Mouse (Mus musculus) limb, embryonic 10.5 days (tissue): ENCODE data around the gene Vmn1r107. TPM values are rescaled to one million over a fixed set of nuclear protein-coding genes. Genes with fewer than 3 reads are reported as not detected.
"Not testable (repeated sequence)": the region's sequence is repeated elsewhere in the genome, so short reads cannot be mapped to it uniquely, and the experiment has no call there.

Source experiments
- DNase-seq: peaks from one replicate; pipeline ENCODE4 v3.0.0-alpha.2; 2017; ENCODE audit warnings: low spot score
- H3K27ac ChIP-seq: fragments of 300-500 bp; sonication (generic); 2 replicates; pipeline ENCODE4 v1.5.1; 2016; ENCODE audit warnings: mild to moderate bottlenecking
- H3K27me3 ChIP-seq: fragments of 300-500 bp; sonication (generic); 2 replicates; pipeline ENCODE4 v1.6.1; 2016; ENCODE audit warnings: low read depth, mild to moderate bottlenecking; ENCODE audit not compliant: poor library complexity, severe bottlenecking
- H3K36me3 ChIP-seq: fragments of 300-500 bp; sonication (generic); 2 replicates; pipeline ENCODE4 v1.6.1; 2016; ENCODE audit warnings: mild to moderate bottlenecking, moderate library complexity
- H3K4me1 ChIP-seq: fragments of 300-500 bp; sonication (generic); 2 replicates; pipeline ENCODE4 v1.6.1; 2016
- H3K4me3 ChIP-seq: fragments of 300-500 bp; sonication (generic); 2 replicates; pipeline ENCODE4 v1.5.1; 2016; ENCODE audit warnings: mild to moderate bottlenecking, moderate library complexity
- H3K9me3 ChIP-seq: fragments of 300-500 bp; sonication (generic); replicated peaks from 2 replicates; pipeline ENCODE4 v1.6.1; 2016; ENCODE audit warnings: mild to moderate bottlenecking
- WGBS: fragments of 180-500 bp; shearing (Covaris S2); methylation state at CpG from one replicate; pipeline ENCODE4 v1.1.7; 2016; 5-methylcytosine and 5-hydroxymethylcytosine counted together
- polyA plus RNA-seq: library from polyadenylated mRNA; unstranded; fragments of >200 nt; fragmentation: Nextera tagmentation; extraction: Ambion mirVana; gene quantifications from 2 replicates; pipeline ENCODE4 v1.2.1, GENCODE M21; 2016

Vmn1r107 gene
- not detected in 2 replicates for polyA plus RNA-seq

- H3K9me3 ChIP-seq, H3K27ac ChIP-seq, DNase-seq, H3K36me3 ChIP-seq, H3K4me3 ChIP-seq, H3K27me3 ChIP-seq, H3K4me1 ChIP-seq: not testable (repeated sequence)
- WGBS, result no CpG with 5 or more reads among the region's 3 CpGs
Observed at GRCm38 (mm10) chr7:20668618-20669017, at the start of gene Vmn1r107. Gene Vmn1r107 (plus strand): TSS chr7:20668918.

- not testable (repeated sequence) for H3K36me3 ChIP-seq, H3K9me3 ChIP-seq, H3K4me3 ChIP-seq, H3K4me1 ChIP-seq, H3K27me3 ChIP-seq, DNase-seq, H3K27ac ChIP-seq
- no CpG with 5 or more reads among the region's 2 CpGs for WGBS
Observed at GRCm38 (mm10) chr7:20703116-20703515, 34.4 kb downstream of the Vmn1r107 start, which contains the start of gene Vmn1r111. Gene Vmn1r111 (minus strand): TSS chr7:20703216.

Other genes starting within 250 kb of the Vmn1r107 start
- not detected in 2 replicates for gene Vmn1r101, start 226.3 kb upstream of the Vmn1r107 start, polyA plus RNA-seq
- not detected in 2 replicates for gene Gm10670, start 194.0 kb upstream of the Vmn1r107 start, polyA plus RNA-seq
- not detected in 2 replicates for gene Vmn1r103, start 158.4 kb upstream of the Vmn1r107 start, polyA plus RNA-seq
- not detected in 2 replicates for gene Vmn1r104, start 135.1 kb upstream of the Vmn1r107 start, polyA plus RNA-seq
- gene Gm5726, start 123.2 kb upstream of the Vmn1r107 start, polyA plus RNA-seq, result not detected in 2 replicates
- not detected in 2 replicates for gene Gm4141, start 92.7 kb upstream of the Vmn1r107 start, polyA plus RNA-seq
- gene Gm4513, start 69.9 kb upstream of the Vmn1r107 start, polyA plus RNA-seq, result not detected in 2 replicates
- not detected in 2 replicates for gene Vmn1r111, start 34.3 kb downstream of the Vmn1r107 start, polyA plus RNA-seq
- not detected in 2 replicates for gene Gm10668, start 61.7 kb downstream of the Vmn1r107 start, polyA plus RNA-seq
- gene Vmn1r112, start 102.3 kb downstream of the Vmn1r107 start, polyA plus RNA-seq, result not detected in 2 replicates
- not detected in 2 replicates for gene Vmn1r113, start 118.4 kb downstream of the Vmn1r107 start, polyA plus RNA-seq
- not detected in 2 replicates for gene Vmn1r114, start 143.3 kb downstream of the Vmn1r107 start, polyA plus RNA-seq
- gene Vmn1r115, start 176.1 kb downstream of the Vmn1r107 start, polyA plus RNA-seq, result not detected in 2 replicates
- not detected in 2 replicates for gene Vmn1r116, start 203.3 kb downstream of the Vmn1r107 start, polyA plus RNA-seq
- not detected in 2 replicates for gene Vmn1r117, start 215.2 kb downstream of the Vmn1r107 start, polyA plus RNA-seq
- gene Vmn1r118, start 243.4 kb downstream of the Vmn1r107 start, polyA plus RNA-seq, result not detected in 2 replicates